Mouse (Mus musculus): ENCODE measurements at regions not wholly inside any gene's neighbourhood (a gene's known extent, or its start where the extent isn't known, plus 50 kb on each side); places are given as distances from the start of the nearest gene placed in this dataset.

DNA sequence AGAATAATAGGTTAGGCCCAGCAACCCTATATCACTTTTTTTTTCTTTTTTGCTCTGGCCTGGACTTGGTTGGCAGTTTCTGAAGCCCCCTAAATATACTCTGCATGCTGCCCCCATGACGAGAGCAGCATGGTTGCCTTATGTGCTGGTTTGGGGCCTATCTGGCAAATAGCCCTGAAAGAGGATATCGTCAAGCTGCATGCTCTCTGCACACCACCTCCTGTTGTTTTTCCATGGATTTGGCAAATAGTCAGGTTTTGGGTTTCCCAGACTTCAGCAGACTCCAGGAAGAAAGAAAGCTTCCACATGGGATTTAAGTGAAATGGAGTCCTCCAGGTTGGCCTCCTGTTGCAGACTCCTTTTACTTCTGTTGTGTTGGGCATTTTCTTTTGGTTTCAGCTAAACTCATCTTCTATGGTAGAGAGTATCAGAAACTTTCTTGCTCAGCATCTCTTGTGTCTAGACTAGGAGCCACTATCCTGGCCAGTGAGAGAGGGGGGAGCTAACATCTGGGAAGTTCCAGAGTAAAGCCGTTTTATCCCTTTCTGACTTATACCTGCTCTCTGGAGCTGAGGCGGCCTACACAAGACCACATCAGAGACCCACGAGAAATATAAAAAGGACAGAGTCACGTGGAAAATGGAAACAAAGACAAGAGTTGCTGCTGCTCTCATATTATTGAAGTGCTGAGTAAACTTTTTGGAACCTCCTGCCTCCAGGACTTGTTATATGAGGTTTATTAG lies 140.4 kb upstream of the Egfl6 start:
- no peak for DNase-seq (ENCODE audit: low spot score in 2 of 2)

DNA sequence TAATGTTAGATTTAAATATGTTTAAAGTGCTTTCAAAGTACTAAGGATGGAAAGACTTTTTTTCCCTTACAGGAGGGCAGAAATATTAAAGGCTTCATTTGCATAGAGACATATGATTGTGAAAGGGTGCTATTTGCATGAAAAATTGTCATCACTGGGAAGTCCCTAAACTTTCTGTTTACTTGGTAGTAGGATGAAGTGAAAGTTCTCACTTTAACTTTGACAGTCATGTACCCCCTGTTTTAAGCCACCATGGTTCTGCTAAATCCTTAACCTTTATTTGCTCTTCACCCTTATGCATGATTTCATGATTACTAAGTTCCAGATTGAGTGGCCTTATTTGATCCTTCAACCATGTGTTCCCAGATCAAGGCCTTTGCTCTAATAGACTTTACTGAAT lies 132.6 kb upstream of the Egfl6 start:
- no peak for DNase-seq (ENCODE audit: low spot score in 2 of 2)

DNA sequence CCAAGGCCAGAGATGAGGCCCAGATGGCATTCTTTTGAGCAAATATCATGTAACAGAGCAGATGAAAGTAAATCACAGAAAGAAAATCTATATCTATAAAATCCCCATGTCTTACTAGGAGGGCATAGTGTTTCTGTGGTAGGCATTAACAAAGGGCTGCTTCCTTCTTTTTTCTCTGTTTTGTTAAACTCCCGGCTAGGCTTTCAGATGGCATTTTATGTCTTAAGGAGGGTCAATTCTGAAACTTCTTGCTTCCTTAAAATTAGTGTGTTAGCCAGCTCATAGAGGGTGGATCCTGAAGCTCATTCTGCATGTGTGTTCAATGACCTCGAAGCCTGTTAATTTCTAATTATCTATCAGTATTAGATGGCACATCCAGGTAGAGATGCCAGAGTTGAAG lies 123.8 kb upstream of the Egfl6 start:
- DNase-seq (ENCODE audit: low spot score in 2 of 2) = no peak

GRCm38 (mm10) chrX:166708106-166708505 lies 122.6 kb upstream of the Egfl6 start:
- no peak for DNase-seq (ENCODE audit: low spot score in 2 of 2)

DNA sequence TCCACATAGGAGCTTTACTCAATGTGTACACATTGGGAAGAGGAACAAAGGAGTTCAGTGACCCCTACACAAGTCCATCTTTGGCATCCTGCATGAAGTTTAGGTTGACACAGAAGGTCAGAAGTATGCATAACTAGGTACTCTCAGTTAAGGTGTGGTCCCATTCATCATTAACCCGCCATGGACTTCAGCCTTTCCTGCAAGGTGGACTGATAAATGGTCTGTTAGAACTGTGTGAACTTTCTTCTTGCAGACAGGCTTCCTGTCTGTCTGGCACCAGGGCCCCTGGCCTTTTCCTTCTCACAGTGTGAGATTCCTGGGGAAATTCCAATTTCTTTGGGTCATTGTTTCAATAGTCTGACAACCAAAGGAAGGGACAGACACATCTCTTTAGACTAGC lies 121.5 kb upstream of the Egfl6 start:
- DNase-seq (ENCODE audit: low spot score in 2 of 2) = no peak

GRCm38 (mm10) chrX:166704311-166704710 lies 118.8 kb upstream of the Egfl6 start:
- DNase-seq (ENCODE audit: low spot score in 2 of 2) = peak; percentile 23 to 27

DNA sequence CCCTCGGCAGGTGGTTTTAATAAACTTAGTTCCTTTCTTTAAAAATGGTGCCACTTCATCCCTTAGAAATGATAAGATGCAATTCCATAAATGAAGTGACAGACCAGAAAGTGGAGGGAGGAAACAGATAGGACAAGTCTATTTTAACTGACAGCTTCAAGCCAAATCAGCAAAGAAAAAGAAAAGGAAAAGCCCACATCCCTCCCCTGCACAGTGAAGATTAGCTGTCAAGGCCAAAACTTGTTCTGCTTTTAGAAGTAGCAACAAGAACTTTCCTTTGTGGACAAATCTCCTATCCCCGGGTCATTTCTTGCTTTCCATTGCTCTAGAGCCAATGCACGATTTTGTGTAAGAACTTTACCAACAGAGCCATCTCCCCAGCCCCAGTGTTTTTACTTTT lies 108.7 kb upstream of the Egfl6 start:
- no peak for DNase-seq (ENCODE audit: low spot score in 2 of 2)

DNA sequence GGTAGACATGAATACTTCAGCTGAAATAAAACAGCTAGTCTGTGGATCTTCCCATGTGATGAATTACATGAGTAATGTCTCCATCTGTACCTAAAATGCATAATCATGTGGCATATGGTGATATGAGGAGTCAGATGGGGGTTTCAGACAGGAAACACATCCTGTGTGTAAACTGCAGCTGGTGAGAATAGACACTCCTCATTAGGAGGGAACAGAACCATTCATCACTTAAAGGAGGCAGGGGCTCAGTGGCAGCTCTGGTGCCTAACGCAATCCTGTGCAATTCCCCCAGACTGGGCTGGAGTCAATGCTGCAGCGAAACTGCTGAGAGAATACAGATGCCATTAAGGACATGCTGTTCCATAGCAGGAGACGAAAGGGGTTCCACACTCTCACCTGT lies 103.3 kb upstream of the Egfl6 start:
- no peak for DNase-seq (ENCODE audit: low spot score in 2 of 2)

- DNase-seq (ENCODE audit: low spot score in 2 of 2) = no peak
Observed at GRCm38 (mm10) chrX:166673404-166673803, 87.9 kb upstream of the Egfl6 start.

GRCm38 (mm10) chrX:166672617-166673016 lies 87.1 kb upstream of the Egfl6 start:
- DNase-seq (ENCODE audit: low spot score in 2 of 2) = no peak

GRCm38 (mm10) chrX:166671853-166672252 lies 86.3 kb upstream of the Egfl6 start:
- no peak for DNase-seq (ENCODE audit: low spot score in 2 of 2)

DNA sequence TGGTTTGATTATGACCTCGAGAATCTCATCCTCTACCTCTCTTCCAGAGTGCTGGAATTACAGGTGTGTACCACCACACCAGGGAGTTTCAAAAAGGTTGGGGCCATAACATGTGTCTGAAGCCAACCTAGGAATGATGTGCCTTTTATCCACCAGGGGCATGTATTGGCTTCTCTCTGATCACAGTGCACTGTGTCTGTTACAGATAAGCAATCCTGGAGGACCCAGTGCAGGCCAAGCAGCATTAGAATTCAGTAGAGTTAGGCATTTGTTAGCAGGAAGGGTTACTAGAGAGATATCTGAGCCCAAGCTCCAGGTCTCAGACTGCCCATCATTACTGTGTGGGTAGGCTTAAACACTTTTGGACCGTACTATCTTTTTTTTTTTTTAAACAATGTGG lies 80.8 kb upstream of the Egfl6 start:
- no peak for DNase-seq (ENCODE audit: low spot score in 2 of 2)

GRCm38 (mm10) chrX:166661808-166662207 lies 76.3 kb upstream of the Egfl6 start:
- DNase-seq (ENCODE audit: low spot score in 2 of 2) = peak in 1 of 2 experiments; percentile 46

DNA sequence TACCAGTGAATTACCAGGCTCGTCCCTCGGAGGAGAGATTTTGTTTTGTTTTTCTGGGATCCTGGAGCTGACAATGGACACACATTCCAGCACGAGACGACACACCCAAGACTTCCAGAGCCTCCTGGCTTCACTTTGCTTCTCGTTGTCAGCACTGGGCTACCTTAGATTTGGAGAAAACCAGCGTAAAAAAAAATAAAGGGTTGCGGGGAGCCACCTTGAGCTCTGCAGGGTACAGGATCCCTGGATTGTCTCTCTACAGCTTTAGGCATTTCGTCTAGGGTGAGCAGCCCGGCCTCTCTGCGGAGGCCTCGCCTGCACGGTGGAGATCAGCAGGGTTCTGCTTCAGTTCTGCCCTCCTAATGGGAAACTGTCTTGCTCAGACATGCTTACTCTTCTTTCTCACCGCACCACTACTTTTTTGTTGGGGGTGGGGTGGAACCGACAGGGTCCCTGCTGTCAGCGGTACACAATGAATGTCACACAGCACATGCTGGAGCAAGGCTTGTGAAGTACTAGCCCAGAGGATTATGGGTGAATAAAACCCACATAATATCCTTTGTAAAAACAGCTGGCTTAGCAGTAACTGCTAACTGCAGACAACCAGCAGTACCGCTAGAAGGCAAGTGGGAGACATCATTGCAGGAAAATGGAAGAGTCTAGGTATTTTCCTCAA lies 75.7 kb upstream of the Egfl6 start:
- peak in 1 of 2 experiments; percentile 69 for DNase-seq (ENCODE audit: low spot score in 2 of 2)

- DNase-seq (ENCODE audit: low spot score in 2 of 2) = no peak
Observed at GRCm38 (mm10) chrX:166660715-166661042, 75.2 kb upstream of the Egfl6 start.

DNA sequence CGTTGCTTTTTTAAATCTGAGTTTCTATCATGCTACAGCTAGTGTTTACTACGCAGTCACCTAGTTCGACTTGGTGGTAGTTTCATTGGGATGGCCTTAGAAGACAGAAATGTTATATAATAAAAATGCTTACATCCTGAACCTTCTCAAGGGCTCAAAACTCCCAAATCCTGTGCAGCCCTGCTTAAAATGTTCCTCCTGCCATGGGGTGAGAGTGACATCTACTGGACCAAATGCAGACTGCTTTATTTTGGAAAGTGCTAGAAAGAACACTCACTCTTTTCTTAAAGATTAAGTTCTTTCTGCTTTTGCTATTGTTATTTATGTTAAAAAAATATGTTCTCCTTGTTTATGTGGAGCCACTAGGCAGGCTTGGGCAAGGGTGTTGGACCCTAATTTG lies 66.9 kb upstream of the Egfl6 start:
- DNase-seq (ENCODE audit: low spot score in 2 of 2) = peak in 1 of 2 experiments; percentile 42

DNA sequence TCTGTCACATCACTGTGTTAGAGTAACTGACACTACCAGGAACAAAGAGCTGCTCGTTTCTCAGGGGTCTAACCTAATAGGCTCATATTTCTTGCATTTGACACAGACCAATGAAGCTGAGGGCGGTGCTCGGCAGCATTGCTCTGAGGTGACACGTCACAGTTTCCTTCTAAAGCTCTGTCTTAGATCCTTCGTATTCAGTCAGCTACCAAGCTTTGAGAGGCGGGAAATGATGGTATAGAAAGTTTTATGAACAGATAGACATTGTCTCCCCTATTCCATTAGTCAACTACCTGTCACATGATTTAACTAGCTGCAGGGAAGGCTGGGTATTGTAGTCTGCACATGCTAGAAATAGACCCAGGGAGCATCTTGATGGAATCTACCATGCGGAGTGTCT lies 60.2 kb upstream of the Egfl6 start:
- no peak for DNase-seq (ENCODE audit: low spot score in 2 of 2)

- no peak for DNase-seq (ENCODE audit: low spot score in 2 of 2)
Observed at GRCm38 (mm10) chrX:166641256-166641655, 55.7 kb upstream of the Egfl6 start.

- no peak for DNase-seq (ENCODE audit: low spot score in 2 of 2)
Observed at GRCm38 (mm10) chrX:166640258-166640657, 54.7 kb upstream of the Egfl6 start.
